Mouse (Mus musculus) spleen, adult 2 months (tissue): ENCODE measurements around the gene Cdc42bpa.

Experiments used
- CTCF ChIP-seq: fragments of 200-500 bp; IDR thresholded peaks from 2 replicates; pipeline ENCODE4 v1.5.1; 2011; ENCODE audit warnings: mild to moderate bottlenecking, inconsistent platforms; ENCODE audit not compliant: insufficient read depth, insufficient read length, insufficient replicate concordance; ENCODE audit errors: extremely low read depth
- POLR2A ChIP-seq: fragments of 200-500 bp; IDR thresholded peaks from 2 replicates; pipeline ENCODE4 v1.6.1; 2011; ENCODE audit warnings: low read depth, low read length, inconsistent platforms

DNA sequence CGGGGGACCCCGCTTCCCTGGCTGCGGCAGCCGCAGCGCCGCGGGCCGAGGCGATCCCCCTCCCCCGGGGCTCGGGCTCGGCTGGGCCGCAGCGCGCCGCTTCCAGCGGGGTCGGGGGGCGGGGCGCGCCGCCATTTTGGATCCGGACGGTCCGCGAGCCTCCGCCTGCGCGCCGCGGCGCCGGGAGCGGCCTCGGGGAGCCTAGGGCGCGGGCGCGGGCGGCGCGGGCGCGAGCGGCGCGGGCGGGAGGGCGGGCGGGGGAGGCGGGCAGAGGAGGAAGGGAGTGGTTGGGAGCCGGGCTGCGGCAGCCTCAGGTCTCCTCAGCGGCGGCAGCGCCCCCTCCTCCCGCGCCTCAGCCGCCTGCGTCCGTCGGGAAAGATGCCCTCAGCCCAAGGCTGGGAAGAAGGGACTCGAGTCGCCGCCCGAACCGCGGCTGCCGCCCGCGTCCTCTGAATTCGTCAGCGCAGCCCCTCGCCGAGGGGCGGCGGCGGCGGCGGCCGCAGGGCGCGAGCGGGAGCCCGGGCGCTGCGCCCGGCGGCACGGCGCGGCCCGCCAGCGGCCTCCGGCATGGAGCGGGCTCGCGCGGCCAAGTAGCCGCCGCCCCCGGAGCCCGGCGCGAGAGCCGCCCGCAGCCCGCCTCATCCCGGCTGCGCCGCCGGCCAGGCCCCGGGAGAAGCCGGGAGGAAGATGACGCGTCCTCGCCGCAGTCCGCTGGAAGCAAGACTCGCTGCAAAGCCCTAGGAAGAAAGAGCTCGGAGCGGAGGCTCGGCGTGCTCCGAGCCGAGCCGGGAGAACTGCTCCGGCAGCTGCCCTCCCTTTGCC, at the start of gene Cdc42bpa:
- no peak for TF ChIP-seq CTCF
- no peak for TF ChIP-seq POLR2A
